Mouse (Mus musculus): ENCODE measurements around the gene Nphp4. TPM values are rescaled to one million over a fixed set of nuclear protein-coding genes. Genes with fewer than 3 reads are reported as not detected.
A peak's percentile ranks its signal among the peaks of the same experiment; 100 is the strongest.

Nphp4 gene
- total RNA-seq, 2 experiments from 2014 or later = 0.18 to 0.27 TPM

DNA sequence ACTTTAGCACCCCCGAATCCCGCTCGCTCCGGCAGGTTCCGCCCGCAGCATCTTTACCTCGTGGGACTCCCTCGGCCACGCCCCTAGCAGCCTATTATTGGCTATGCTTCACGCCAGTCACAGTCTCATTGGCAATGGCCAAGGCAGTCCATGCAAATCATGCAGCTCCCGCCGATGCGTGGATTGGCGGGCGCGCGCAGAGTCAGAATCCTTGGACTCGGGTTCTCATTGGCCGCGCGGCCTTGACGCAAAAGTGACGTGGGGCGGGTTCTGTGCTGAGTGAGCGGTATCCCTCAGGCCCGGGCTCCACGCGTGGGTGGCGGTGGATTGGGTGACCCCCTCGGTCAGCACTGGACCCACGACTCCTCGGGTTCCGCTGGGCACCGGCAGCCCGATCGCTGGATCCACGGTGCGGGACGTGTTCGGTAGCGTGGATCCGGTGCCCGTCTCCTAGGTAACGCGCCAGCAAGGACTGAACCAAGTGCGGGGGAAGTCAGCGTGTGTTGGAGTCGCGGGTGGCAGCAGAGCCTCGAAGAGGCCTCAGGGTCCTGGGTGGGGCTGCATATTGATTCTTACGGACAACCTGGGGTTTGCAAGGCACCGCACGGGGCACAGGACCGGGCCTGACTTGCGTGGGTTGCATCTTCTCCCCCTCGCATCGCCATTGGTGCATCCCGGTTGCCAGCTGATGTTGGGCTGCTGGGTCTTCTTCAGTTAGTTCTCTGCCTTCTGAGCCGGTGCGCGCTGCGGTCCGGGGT lies 1.1 kb downstream of the Nphp4 start, which contains the start of gene Kcnab2:
Kcnab2 (minus strand) TSS at position 406 of the 758 bp plus-strand sequence.
- ATAC-seq (ENCODE audit: poor library complexity, severe bottlenecking) = peak; percentile 95

DNA sequence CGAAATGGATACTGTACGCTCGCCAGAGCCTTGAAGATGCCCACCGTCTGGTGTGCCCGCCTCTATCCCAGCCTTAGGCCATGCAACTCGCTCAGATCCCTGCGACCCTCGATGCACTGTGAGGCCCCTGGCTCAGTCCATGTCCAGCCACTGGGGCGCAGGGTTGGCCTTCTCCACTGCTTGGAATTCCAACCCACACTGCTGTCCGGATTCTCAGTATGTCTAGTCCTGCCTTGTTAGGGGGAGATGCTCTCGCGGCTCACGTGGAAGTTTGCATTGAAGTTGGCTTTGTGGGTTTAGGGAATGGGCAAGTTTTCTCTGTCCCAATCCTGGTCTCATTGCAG lies 1.7 kb downstream of the Nphp4 start:
- 0 out of 2 replicates have a peak, but pooled peaks have one; percentile 2 for ATAC-seq (ENCODE audit: poor library complexity, severe bottlenecking)

DNA sequence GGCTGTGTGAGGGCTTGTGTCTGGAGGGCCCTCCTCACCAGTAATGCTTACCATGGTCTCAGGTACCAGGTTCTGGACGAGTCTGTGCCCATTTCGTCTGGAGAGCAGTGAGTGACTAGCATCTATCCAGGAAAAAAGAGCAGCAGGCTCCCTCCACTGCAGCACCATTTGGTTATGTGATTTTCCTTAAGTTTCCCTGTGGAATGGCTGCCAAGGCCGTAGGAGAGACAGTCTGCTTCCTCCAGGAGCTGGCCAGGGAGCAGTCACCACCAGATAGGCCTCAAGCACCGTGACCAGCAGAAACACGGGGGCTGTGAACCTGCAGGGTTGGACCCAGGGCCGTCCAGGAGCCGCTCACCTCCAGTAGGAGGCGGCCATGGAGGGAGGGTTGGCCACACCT lies 3.9 kb downstream of the Nphp4 start:
- ATAC-seq (ENCODE audit: poor library complexity, severe bottlenecking) = no peak

DNA sequence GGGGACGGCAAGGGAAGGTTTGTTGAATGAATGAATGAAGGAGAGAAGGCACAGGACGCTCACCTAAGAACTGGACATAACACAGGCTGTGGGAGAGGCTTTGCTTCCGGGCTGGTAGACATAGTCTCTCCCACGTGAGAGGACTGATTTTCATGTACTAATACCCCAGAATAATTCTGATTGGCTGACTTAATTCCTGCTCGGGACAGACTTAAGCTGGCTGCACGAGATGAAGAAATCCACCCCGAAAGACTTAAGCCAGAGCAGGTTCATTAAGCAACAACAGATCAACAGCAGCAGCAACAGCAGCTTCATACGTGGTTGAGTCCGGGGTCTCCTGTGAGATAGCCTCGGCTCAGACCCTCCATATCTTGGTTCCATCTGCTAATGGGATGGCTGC lies 11.5 kb downstream of the Nphp4 start:
- ATAC-seq (ENCODE audit: poor library complexity, severe bottlenecking) = no peak

DNA sequence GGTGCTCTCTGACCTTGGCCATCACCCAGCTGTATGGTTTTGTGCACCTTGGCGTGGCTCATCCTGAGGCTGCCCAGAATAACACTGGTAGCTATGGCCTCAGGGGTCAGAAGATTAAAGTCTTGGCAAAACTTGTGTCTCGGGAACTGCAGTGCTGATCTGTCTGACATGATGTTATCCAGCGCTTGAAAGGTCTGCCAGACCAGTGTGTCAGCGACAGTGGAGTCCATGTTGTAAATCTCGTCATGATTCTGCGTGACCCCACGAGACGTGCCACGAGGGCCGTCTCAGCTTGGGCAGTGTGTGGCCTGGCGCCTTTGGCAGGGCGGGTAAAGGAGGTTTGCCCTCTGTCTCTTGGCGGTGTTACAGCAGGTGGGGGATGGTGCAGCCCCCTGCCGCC lies 13.8 kb downstream of the Nphp4 start:
- no peak for ATAC-seq (ENCODE audit: poor library complexity, severe bottlenecking)

DNA sequence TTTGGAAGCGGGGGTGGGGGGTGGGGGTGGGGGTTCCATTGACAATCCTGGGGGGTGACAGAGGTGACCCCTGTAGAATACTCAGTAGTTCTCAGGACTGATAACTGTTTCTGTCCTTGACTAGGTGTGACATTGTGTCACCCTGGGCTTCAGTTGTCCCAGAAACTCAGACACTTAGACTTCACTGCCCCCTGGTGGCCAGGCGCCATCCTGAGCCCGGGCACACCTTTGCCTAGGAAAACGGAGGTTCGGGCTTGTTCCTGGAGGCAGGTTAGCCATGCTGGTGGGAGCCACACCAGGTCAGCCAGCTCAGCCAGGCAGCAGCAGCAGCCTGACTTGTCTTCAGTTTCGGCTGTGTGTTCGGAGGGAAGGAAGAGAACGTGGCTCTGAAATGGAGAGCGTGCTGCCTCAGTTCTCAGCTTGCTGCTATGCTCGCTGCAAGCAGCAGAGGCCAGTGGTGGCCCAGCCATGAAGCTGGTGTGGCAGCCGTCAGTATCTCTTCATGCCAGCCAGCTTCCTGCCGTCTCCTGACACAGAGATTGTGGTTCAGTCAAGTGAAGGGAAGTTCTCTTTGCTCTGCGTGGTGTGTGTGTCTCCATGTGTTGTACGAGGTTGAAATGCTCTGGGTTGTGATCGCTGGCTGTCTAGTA lies 14.9 kb downstream of the Nphp4 start:
- ATAC-seq (ENCODE audit: poor library complexity, severe bottlenecking) = peak; percentile 94

DNA sequence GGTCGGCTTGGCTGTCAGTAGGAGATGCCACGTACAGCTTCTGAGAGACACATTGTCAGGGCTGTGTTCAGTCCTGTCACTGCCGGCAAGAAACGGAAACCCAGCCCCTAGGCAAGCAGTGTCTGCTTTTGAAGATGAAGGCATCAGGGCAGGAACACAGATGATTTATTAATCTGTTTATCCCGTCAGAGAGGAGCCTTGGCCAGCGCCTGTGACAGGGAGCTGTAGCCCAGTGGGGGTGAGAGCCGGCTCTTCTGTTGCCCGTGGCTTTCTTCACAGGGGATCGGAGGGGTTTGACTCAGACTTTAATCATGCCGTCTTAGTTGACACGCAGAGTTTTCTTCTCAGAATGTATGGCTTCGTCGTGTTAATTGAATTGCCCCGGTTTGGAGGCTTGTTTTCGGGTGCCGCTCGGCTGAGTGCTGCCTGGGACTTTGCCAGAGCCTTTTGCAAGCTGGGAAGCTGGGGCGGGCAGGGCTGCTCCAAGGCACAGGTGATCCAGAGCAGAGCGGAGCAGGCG lies 17.9 kb downstream of the Nphp4 start:
- ATAC-seq (ENCODE audit: poor library complexity, severe bottlenecking) = no peak

DNA sequence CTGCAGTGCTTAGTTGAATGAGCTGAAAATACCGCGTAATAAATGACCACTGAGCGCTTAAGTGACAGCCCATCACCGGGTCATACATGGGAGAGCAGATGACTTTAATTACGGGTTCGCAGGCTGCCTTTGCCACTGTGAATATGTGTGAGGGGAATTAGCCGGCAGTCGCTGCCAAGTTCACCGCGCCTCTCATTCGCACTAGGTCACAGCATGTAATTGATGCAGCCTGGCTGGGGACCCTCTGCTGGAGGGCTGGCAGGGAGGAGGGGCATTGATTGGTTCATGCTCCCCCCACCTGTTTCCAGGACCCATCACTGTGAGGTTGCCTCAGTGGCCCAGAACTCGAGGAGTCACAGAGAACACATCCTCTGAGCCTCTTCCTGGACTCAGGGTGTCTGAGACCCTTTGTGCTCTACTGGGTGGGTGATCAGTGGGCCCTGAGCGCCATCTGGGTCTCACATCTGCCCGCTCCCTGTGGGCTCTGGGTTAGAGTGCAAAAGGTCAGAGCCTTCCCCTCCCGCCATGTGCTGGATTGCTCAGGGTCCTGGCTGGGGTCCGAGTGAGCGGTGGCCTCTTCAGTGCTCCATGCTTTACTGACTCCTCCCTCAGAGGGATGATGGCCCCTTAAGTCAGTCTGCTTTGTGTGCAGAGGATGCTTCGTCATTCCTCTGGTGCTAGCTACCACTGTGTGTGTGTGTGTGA lies 35.9 kb downstream of the Nphp4 start:
- ATAC-seq (ENCODE audit: poor library complexity, severe bottlenecking) = no peak

DNA sequence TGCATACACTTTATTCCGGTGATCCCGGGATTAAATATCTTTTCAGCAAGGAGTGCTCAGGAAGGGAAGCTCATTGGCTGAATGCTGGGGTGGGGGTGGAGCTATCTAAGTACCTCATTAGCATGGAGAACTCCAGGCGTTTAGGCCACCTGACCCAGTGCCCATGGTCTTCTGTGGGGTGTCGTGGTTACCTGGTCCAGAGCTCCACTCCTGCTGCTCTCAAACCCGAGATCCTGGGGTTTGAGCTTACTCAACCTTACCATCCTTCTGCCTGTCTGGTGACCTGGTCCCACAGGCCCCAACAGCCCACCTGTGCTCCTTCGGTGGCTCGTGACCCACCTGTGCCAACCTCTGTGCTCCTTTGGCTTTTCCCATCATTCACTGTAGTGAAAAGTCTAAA lies 38.4 kb downstream of the Nphp4 start:
- ATAC-seq (ENCODE audit: poor library complexity, severe bottlenecking) = no peak

DNA sequence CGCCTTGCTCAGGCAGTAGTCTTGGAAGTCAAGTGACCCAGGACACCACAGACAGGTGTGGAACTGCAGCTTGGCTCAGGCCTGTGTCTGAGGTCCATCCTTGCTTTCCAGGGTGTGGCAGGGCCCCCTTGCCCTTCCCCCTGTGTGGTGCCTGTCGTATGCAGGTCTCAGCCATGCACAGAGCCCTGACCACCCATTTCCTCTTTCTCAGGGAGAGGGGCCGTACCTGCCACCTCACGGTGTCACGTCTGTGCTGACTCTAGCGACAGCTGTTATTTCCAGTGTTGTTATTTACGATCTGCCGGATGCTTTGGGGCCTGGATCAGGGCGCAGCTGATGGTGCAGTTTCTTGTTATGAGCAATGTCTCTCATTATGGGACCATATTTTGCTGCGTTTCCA lies 42.6 kb downstream of the Nphp4 start:
- no peak for ATAC-seq (ENCODE audit: poor library complexity, severe bottlenecking)

DNA sequence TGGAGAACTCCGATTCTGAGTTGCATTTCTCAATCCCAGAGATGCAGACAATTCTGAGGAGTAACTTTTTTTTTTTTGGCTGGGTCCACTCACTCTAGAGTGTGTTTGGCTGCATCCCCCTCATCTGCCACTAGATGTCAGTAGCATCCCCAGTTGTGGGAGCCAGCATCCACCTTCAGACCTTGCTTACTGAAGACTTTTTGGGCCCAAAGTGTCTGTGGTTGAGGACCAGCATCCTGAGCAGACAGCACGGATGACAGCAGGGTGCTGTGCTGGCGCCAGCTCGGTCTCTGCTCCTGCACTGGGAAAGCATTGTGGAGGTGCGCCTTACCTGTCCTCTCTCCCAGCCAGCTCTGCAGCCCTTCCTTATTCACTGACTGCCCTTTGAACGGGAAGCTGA lies 43.6 kb downstream of the Nphp4 start:
- peak; percentile 62; the same call in 1 of the 2 replicates for ATAC-seq (ENCODE audit: poor library complexity, severe bottlenecking)

DNA sequence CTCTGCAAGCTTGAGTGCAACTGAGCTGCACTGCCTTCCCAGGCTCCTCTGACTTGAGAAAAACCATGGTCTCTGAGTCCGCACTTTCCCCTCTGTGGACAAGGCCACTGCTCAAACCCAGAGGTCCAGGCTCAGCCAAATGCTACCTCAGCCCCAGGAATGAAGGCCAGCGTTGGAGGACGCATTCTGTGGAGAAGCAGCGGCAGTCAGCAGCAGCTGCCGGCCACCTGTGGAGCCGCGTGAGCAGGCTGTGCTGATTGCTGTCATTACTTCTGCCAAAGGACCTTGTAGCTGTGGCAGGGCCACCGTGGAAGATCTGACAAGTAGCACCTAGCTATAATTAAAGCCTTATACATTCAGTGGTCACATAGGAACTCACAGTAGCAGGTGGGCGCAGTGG lies 56.4 kb downstream of the Nphp4 start:
- no peak for ATAC-seq (ENCODE audit: poor library complexity, severe bottlenecking)

DNA sequence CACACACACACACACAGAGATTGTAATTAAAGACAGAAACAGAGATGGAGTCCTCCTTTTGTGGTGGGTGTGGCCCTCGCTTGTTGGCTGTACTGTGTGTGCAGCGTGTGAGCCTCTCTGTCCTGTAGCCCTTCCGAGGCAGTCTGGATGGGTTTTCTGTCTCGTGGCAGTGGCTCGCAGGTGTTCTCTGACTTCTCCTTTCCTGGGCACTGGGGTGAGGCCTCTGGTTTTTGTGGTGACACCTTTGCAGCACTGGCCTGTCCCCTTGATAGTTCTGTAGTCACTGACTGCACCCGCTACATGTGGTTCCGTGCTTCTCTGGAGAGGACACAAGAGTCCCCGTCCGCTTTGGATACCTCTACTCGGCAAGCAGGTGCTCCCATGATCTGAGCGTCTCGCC lies 63.2 kb downstream of the Nphp4 start:
- ATAC-seq (ENCODE audit: poor library complexity, severe bottlenecking) = no peak

DNA sequence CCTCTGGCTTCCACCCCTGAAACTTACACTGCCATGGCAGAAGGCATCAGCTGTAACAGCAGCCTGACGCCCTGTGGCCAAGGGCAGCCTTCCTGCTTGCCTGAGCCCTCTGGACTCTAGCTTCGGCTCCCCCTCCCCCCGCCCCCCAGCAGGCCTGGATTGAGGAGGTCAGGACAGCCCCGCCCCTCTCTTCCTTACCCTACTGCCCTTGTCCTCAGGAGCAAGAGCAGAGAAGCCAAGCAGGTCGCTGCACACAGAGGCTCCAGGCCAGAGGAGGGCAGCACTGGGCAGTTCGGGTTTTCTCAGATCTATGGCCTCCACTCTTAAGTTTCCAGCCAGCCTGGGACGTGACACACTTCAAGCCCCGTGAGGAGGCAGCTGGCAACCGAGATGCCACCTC lies 64.7 kb downstream of the Nphp4 start:
- no peak for ATAC-seq (ENCODE audit: poor library complexity, severe bottlenecking)

DNA sequence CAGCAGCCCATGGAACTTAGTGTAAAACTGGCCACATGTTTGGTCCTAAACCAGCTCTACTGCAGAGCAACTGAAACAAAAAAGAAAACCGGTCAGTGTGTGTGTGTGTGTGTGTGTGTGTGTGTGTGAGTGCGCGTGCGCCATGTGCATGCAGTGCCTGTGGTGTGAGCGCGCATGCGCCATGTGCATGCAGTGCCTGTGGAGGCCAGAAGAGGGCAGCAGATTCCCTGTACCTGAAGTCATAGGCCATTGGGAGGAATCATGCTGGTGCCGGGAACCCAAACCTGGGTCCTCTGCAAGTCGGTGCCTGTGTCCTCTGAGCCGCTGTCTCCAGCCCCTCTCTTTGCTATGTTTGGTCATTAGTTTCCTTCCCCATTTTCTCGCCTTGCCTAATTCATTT lies 65.9 kb downstream of the Nphp4 start:
- ATAC-seq (ENCODE audit: poor library complexity, severe bottlenecking) = no peak

DNA sequence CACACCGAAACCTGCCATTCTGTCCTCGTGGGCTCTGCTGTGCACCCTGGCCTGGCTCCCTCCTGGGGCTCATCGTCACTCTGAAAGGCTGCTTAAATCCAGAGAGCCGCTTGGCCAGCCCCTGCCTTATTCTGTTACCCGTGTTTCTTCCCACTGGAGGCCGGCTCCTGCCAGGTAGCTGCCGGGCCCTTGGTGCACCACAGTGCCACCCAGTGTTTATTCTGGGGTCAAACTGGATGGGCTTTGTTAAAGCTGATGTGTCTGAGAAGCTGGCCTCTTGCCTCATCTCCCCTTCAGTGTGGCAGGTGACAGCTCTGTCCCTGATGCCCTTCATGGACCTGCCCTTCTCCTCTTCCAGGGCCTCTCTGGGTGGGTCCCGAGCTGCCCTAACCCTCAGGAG lies 70.0 kb downstream of the Nphp4 start:
- ATAC-seq (ENCODE audit: poor library complexity, severe bottlenecking) = no peak

DNA sequence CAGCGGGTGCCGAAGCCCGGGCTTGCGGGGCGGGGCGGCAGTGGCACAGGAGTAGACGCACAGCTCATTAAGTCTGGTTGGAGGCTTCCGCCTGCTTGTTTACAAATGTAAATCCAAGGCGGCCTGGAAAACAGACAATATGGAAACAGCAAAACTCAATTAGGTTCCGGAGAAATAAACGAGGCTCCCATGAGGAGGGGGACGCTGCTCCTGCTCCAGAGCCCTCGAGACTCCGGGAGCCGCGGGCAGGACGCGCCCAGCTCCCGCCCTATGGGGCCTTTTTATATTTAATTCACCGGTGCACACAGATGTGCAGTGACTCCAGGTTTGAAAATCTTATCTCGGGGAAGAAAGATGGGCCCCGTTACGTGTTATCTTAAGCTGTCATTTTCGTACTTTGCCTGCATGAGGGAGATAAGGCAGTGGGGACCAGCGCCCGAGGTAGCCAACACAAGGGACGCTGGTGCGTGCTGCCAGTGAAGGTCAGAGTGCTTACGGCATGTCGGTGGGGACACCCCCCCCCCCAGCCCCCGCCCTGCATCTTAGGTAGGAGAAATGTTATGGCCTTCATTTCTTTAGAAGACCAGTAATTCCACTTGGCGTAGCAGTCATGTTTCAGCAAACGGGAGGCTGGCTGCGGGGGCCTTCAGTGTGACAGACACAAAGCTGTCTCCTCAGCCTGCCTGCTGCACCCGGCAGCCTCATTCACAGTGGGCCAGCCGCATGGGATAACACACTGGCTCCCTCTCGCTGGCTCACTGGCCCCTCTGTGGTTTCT lies 71.6 kb downstream of the Nphp4 start:
- ATAC-seq (ENCODE audit: poor library complexity, severe bottlenecking) = no peak

DNA sequence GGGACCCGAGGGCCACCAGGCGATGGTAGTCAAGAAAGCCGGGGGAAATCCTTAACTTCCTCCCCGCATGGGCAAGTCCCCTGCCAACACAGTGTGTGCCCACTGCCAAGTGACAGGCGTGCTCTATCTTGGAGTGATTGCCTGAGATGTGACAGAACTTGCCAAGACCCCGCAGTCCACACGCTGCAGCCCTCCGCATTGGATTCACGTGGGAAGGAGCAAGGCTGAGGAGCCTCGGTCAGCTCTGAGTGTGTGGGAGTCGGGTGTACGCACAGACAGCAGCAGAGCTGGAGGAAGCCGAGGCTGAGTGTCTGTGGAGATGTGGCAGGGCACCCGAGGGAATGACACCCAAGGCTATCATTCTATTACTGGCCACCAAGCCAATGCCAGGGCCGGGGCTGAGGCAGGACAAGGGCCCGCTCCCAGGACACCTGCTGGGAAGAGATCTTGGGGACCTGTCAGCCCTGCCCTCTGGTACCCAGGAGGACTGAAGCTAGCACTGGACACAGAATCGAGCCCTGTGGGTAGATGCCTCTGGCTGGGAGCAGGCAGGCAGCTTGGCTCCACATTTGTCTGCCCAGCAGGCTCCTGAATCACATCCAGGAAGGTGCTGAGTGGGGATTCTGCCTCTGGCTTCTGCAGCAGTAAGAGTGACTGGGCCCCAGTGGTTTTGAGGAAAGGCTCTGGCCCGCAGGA lies 73.1 kb downstream of the Nphp4 start:
- no peak for ATAC-seq (ENCODE audit: poor library complexity, severe bottlenecking)

DNA sequence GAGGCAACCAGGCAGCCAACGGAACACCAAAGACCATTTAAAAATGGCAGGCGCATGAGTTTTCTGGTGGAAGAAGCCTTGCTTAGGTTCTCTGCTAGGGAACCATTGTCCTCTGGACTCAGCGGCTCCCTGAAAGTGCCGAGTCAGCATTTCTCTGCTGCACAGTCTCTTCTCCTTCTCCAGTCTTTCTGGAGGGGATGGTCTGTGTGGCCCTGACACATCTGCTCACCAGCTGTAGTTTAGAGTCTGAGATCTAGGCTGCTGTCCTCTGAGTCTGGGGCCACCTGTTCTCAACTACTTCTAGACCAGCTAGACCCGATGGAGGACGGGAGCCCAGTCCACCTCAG lies 73.7 kb downstream of the Nphp4 start:
- ATAC-seq (ENCODE audit: poor library complexity, severe bottlenecking) = no peak

DNA sequence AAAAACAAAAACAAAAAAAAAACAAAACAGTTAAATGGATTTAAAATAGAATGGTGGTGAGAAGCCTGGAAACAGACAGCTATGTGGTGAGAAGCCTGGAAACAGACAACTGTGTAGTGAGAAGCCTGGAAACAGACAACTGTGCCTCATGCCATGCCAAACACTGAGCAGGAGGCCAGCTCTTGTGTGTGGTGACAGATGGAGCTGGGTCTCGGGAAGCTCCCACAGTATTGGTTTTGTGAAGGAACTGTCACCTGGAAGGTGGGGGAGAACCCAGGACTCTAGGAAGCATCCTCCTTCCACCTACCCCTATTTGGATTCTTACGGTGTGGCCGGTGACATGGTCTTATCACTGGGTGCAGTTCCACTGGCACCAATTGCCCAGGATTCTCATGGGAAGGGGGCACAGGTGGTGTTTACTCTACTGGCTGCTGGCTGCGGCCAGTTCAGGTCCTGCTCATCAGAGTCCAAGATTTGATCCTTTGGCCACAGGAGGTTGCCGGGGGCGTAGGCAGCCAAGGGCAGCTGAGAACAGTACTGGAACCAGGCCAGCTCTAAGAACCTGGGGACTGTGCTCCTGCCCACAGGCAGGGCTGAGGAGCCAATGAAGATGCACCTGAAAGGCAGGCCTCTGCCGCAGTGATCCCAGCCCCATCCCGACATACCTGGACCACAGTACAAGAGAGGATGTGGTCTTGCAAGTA lies 77.2 kb downstream of the Nphp4 start:
- no peak for ATAC-seq (ENCODE audit: poor library complexity, severe bottlenecking)

All from megakaryocyte, adult 5-6 weeks (primary cell).